Mouse (Mus musculus) A20 (cell line): Measurements from ENCODE around the gene Zmiz1.

Experiments
- DNase-seq: peaks from one replicate; pipeline ENCODE4 v3.0.0-alpha.2; 2011; ENCODE audit warnings: low read depth, low spot score

Gene Zmiz1

DNA sequence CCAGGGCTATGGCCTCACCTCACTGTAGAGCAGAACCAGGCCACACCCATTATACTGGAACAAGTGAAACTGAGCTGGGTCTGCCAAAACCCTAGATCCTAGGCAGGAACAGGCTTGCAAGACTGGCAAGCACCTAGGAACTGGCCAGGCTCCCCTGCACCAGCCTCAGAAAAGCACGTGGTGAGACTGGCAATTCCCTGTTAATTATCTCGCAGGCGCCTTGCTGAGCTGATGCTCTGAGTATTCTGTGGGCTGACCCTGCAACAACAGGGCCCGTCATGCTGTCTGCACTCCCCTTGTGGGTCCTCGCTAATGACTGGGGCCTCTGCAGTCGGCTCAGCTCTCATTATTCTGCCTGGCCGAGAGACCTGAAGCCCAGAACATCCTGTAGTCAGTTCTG, 177.3 kb downstream of the Zmiz1 start:
- no peak for DNase-seq

DNA sequence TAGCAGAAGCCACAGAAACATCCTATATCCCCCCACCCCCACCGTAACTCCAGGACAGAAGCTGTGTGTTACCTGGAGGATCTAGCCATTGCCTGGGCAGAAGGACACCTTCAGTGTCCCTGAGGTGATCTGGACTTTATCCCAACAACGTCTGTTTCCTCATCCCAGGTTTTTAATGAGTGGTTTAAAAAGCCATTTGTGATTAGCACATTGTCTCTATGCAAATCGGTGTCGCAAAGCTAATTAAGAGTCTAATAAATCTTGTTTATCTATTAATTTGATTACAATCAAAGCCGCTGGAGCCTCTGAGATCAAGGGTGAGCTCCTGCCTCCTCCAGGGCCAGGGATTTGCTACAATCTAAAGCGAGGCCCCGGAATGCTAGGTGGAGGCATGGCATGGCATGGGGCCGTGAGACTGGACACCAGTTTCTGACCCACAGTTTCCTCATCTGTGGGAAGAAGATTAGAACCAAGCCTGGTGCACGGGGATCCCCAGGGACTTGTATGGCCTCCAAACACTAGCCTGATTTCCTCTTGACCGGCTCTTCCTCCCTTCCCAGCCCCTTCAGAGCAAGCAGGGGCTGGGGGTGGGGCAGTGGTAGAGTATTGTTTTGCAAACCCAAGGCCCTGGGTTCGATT, 180.3 kb downstream of the Zmiz1 start:
- no peak for DNase-seq

- DNase-seq: no peak
These were observed 181.0 kb downstream of the Zmiz1 start for GRCm38 (mm10) chr14:25639979-25640378.

DNA sequence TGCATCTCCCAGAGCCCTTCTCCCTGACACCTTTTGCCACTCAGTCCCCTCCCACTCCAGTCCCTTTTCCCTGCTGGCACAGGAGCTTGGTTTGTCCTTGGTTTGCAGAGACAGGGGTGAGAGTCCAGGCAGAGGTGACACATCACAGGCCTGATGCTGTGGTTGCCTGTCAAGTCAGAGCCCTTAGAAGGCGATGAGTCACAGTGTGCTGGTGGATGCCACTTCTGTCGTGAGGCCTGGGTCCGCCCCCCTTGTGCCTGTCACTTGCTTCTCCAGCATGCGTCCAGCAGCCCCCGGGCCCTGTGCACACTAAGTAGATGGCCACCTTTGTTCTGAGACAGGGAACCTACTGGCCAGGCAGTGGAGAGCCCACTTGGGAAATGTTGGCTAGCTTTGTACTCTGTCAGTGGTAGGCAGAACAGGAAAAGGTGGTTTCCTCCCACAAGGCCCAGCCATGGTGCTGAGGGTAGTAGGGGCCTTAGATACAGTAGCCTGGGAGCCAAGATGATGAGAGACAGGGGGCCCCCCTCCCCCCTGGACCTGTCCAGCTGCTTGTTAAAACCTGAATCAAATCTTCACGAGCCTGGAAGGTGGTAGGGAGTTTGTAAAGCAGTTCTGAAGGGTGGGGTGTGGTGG, 181.6 kb downstream of the Zmiz1 start:
- DNase-seq: no peak

- peak; percentile 11 for DNase-seq
These were observed 182.1 kb downstream of the Zmiz1 start for GRCm38 (mm10) chr14:25641067-25641466.

- DNase-seq: no peak
These were observed 186.7 kb downstream of the Zmiz1 start for GRCm38 (mm10) chr14:25645717-25646116.

GRCm38 (mm10) chr14:25646161-25646621, 187.2 kb downstream of the Zmiz1 start:
- peak; percentile 67 for DNase-seq

- DNase-seq: no peak
These were observed 192.1 kb downstream of the Zmiz1 start for GRCm38 (mm10) chr14:25651131-25651530.

GRCm38 (mm10) chr14:25651905-25652304, 192.9 kb downstream of the Zmiz1 start:
- DNase-seq: no peak

- DNase-seq: no peak
These were observed 195.6 kb downstream of the Zmiz1 start for GRCm38 (mm10) chr14:25654401-25655197.

- no peak for DNase-seq
These were observed 201.7 kb downstream of the Zmiz1 start for GRCm38 (mm10) chr14:25660661-25661060.

- no peak for DNase-seq
These were observed 202.4 kb downstream of the Zmiz1 start for GRCm38 (mm10) chr14:25661185-25661920.

DNA sequence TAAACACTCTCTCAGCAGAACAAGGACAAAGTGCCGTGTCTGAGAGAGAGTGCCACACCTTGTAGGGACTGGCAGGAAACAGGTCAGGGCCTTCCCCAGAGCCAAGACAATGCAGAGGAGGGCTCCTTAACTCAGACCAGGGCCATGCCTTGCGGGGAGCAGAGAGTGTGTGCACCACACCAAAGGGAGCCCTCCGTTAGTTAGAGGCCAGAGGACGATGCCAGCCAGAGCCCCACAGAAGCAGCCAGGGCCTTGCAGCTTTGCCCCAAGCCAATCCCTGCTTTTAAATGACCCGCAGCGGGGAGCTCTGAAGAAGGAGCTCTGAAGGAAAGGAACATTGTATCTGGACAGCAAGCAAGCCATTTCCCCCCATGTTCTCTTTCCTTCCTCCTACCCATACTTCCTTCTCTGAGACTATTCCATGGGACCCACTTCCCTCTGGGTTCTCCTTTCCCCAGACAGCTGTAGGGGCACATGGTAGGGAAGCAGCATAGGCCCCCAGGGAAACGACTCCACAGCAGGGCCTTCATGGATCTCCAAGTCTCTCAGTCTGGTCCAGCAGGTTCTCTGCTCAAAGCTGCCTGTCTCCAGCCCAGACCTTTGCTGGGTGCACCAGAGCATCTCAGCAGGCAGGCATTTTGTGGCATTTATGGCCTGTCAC, 204.8 kb downstream of the Zmiz1 start:
- no peak for DNase-seq

GRCm38 (mm10) chr14:25664310-25664695, 205.3 kb downstream of the Zmiz1 start:
- DNase-seq: no peak

- DNase-seq: no peak
These were observed 206.5 kb downstream of the Zmiz1 start for GRCm38 (mm10) chr14:25665314-25665970.

DNA sequence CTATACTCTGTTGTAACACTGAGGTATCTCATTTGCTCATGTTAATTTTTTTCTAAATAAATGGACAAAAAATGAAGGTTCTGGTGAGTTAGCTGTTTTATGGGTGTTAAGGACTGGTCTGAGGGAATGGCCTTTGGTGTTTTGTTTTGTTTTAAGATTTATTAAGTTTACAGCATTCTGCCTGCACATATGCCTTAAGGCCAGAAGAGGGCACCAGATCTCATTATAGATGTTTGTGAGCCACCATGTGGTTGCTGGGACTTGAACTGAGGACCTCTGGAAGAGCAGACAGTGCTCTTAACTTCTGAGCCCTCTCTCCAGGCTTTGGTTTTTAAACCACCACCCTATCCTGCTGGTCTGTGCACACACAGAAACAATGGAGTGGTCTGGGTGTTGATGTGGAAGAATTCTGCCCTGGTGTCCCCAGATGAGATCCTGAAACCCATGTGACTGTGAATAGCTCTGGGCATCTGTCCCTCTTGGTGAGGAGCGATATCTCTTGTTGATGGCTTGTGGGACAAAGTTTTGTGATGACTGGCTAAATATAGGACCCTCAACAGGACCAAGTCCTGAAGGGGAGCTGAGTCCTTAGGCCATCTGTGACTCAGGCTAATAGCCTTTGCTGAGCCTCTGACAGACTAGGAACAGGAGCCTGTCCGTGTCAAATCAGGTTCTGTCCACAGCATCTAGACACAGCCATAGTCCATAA, 207.8 kb downstream of the Zmiz1 start:
- DNase-seq: peak; percentile 43

DNA sequence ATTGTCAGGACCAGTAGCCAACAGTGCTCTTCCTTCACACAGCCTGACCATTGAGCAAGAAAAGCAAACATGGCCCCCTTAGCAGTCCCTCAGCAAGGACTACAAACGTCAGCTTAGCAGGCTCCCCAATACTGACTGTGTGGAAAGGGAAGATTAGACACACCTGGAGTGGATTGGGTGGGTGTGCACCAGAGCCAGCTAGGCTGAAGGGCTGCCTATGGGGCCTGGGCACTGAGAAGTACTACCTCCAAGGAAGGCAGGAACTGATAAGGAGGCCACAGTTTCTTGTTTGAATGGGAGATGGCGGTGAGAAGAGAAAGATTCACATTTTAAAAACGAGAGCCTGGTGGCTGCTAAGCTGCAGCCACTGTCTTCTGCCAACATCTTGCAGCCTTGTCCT, 208.6 kb downstream of the Zmiz1 start:
- no peak for DNase-seq

DNA sequence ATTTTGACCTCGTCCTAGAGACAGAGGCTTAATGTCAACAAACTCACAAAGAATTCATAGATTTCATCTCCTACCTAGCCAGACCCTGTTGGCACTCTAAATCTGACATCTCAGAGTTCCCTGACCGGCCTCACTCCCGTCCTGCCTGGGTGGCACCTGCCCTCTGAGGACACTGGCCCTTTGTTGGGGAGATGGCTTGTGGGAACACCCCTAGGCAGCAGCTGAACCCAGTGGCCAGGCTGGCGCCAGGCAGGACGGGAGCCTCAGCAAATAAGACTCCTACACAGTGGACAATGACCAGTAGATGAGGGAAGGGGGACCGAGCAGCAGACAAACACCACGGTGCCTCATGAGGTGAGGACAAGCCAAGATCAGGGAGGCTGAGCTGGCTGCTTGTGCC, 220.6 kb downstream of the Zmiz1 start:
- no peak for DNase-seq

DNA sequence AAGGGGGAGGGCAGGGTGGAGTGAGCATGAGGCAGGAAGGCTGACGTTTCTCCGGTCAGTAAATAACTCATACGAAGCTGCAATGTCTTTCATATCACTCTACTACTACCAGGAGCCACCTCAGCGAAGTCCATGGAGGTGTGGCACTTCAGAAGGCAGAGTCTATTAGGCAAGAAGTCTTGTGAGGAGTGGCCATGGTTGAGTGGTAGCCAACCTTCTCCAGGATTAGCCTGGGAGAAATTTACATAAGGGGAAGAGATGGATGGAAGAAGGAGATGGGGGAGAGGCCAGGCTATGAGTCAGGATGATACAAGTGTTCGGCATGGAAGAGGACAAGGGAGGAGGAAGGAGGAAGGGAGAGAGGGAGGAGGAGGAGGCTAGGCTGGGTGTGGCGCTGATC, 223.0 kb downstream of the Zmiz1 start:
- no peak for DNase-seq

GRCm38 (mm10) chr14:25686216-25686945, 227.4 kb downstream of the Zmiz1 start:
- DNase-seq: no peak
